Mouse (Mus musculus) ES-E14 (cell line): ENCODE measurements around the gene Gramd1c. TPM values are rescaled to one million over a fixed set of nuclear protein-coding genes. Genes with fewer than 3 reads are reported as not detected.

Source experiments
- DNase-seq: peaks from one replicate; pipeline ENCODE4 v3.0.0-alpha.2; 2013; ENCODE audit warnings: low read depth, low spot score
- H3K27ac ChIP-seq: 2 replicates; pipeline ENCODE4 v1.5.1; 2012; ENCODE audit warnings: low read depth, mild to moderate bottlenecking, low read length, moderate library complexity, mixed read lengths; ENCODE audit not compliant: poor library complexity, insufficient read depth, severe bottlenecking
- H3K36me3 ChIP-seq: 2 replicates; pipeline ENCODE4 v1.6.1; 2012; ENCODE audit warnings: mild to moderate bottlenecking, low read length, moderate library complexity, mixed read lengths; ENCODE audit not compliant: control insufficient read depth, poor library complexity, insufficient read depth, severe bottlenecking
- H3K4me1 ChIP-seq, 2 experiments: fragments of 150-350 bp in 1 of 2; sonication (generic) in 1 of 2; 2 replicates each; pipeline ENCODE4 v1.6.1; 2012; ENCODE audit warnings: low read length in 2 of 2, mild to moderate bottlenecking in 1 of 2, mixed read lengths in 1 of 2; ENCODE audit not compliant: control insufficient read depth in 2 of 2, insufficient read depth in 2 of 2, poor library complexity in 1 of 2
- H3K4me3 ChIP-seq, 2 experiments: fragments of 150-350 bp in 1 of 2; sonication (generic) in 1 of 2; 2 replicates each; pipeline ENCODE4 v1.5.1; 2012; ENCODE audit warnings: low read length in 2 of 2, low read depth in 1 of 2, mild to moderate bottlenecking in 1 of 2, mixed read lengths in 1 of 2; ENCODE audit not compliant: insufficient read depth in 1 of 2, poor library complexity in 1 of 2, severe bottlenecking in 1 of 2
- H3K9ac ChIP-seq: 2 replicates; pipeline ENCODE4 v1.6.1; 2012; ENCODE audit warnings: low read depth, mild to moderate bottlenecking, low read length, mixed read lengths; ENCODE audit not compliant: poor library complexity, insufficient read depth, severe bottlenecking
- H3K9me3 ChIP-seq: fragments of 150-350 bp; sonication (generic); 2 replicates; pipeline ENCODE4 v1.6.1; 2012; ENCODE audit warnings: low read depth, mild to moderate bottlenecking, low read length; ENCODE audit not compliant: control insufficient read depth, insufficient read depth
- CHD2 ChIP-seq: IDR thresholded peaks from 2 replicates; pipeline ENCODE4 v1.6.1; 2014; ENCODE audit warnings: mild to moderate bottlenecking, low read depth, low read length, inconsistent platforms
- HCFC1 ChIP-seq: IDR thresholded peaks from 2 replicates; pipeline ENCODE4 v1.6.1; 2012; ENCODE audit warnings: low read length, inconsistent platforms, borderline replicate concordance; ENCODE audit not compliant: insufficient read depth
- MAFK ChIP-seq: IDR thresholded peaks from 2 replicates; pipeline ENCODE4 v1.6.1; 2014; ENCODE audit warnings: mild to moderate bottlenecking, low read depth, low read length, inconsistent platforms; ENCODE audit not compliant: insufficient read depth
- ZC3H11A ChIP-seq: IDR thresholded peaks from 2 replicates; pipeline ENCODE4 v1.6.1; 2012; ENCODE audit warnings: low read depth, mild to moderate bottlenecking, inconsistent platforms, low read length, borderline replicate concordance
- ZNF384 ChIP-seq: IDR thresholded peaks from 2 replicates; pipeline ENCODE4 v1.6.1; 2012; ENCODE audit warnings: low read depth, low read length, inconsistent platforms
- in situ Hi-C, 2 experiments: fragments of 600-800 bp; cut with MboI; formaldehyde crosslinking; loops; one replicate each; pipeline ENCODE4 v1.15.1; 2025; ENCODE audit warnings: low sequenced_read_pairs in 2 of 2, inconsistent platforms in 1 of 2; ENCODE audit not compliant: unreplicated experiment in 2 of 2
- total RNA-seq: library from RNA; depleted of rRNA; stranded (reverse); fragments of 300-350 nt; gene quantifications from 2 replicates; pipeline ENCODE4 v1.2.3, GENCODE M21; 2012

Gene Gramd1c
- total RNA-seq, 1 experiment, result 0.94 TPM

- Histone ChIP-seq H3K27ac (no peak overlapping the region), H3K4me3 (no peak overlapping the region), H3K9ac (no peak overlapping the region), H3K4me1 (no peaks in the 10 kb centered on the region), H3K36me3 (peaks cover 8% of the 10 kb centered on the region; the same call in 1 of the 2 replicates), H3K9me3 (no peaks in the 10 kb centered on the region)
- in situ Hi-C loops, result no loop called here
- no peak for DNase-seq
- TF ChIP-seq CHD2 (no peak), ZC3H11A (no peak), HCFC1 (no peak), MAFK (no peak), ZNF384 (no peak)
Measured at GRCm38 (mm10) chr16:43951591-43951990, 111.6 kb downstream of the Gramd1c start.

DNA sequence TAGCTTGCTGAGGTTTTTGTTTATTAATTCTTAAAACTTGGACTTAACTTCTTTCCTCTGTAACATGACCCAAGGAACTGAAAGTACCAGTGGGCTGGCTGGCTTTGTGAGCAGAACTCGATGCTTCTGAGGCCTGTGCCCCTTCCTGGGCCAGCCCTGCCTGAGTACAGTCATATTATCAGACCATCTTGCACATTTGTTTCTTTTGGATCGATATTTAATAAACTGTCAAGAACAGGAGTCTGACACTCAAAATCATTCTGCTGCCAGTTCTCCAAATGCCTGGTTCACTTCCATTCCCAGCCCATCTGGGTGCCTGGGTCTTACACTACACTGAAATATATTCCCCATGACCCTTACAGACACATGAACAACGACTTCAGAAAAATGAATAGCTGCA lies 117.3 kb downstream of the Gramd1c start:
- Histone ChIP-seq H3K36me3 (no peaks in the 10 kb centered on the region), H3K27ac (no peak overlapping the region), H3K9me3 (no peaks in the 10 kb centered on the region), H3K4me1 (no peaks in the 10 kb centered on the region), H3K9ac (no peak overlapping the region), H3K4me3 (no peak overlapping the region)
- TF ChIP-seq MAFK (no peak), CHD2 (no peak), ZNF384 (no peak), ZC3H11A (no peak), HCFC1 (no peak)
- no peak for DNase-seq
- in situ Hi-C loops, result no loop called here

DNA sequence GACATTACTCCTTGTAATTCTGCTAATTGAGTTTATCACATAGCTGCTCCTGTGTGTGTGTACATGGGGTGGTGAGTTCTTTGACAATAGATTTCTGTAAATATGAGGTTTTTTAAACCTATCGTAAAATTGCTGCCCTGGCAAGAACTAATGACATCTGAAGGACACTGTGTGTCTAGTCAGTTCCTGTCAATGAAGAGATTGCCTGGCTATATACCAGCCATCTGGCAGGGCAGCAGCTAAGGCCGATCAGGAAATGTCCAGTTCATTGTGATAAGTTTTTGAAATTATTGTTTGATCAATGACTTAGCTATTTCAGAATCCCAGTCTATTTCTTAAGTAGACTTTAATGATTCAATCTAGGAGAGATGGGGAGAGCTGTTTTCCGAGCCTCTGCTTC lies 117.8 kb downstream of the Gramd1c start:
- no peak for TF ChIP-seq ZC3H11A
- no peak for TF ChIP-seq MAFK
- no peak for TF ChIP-seq ZNF384
- TF ChIP-seq HCFC1, result no peak
- no peak for TF ChIP-seq CHD2
- Histone ChIP-seq H3K36me3 (no peaks in the 10 kb centered on the region), H3K27ac (no peak overlapping the region), H3K9ac (no peak overlapping the region), H3K4me1 (no peaks in the 10 kb centered on the region), H3K9me3 (no peaks in the 10 kb centered on the region), H3K4me3 (no peak overlapping the region)
- in situ Hi-C loops, result no loop called here
- no peak for DNase-seq

DNA sequence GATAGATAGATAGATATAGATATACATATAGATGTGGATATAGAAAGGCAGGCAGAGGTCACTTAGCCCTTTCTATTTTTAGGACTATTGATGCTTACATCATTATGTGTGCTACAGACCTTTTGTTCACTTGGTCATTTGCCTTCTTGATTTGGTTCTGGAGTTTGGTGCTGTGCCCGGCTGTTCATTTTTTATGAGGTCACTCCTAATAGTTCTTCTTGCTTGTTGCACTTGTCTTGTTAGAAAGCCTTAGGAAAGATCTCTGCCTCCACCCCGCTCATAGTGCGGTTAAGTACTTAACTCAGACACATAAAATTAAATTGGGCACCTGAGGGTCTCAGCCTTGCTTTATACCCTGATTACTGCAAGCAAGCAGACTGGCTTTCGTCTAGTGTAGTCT lies 122.3 kb downstream of the Gramd1c start:
- Histone ChIP-seq H3K4me1 (no peaks in the 10 kb centered on the region), H3K4me3 (no peak overlapping the region), H3K27ac (no peak overlapping the region), H3K9ac (no peak overlapping the region), H3K36me3 (peaks cover 2% of the 10 kb centered on the region; the same call in 1 of the 2 replicates), H3K9me3 (no peaks in the 10 kb centered on the region)
- no peak for DNase-seq
- in situ Hi-C loops, result no loop called here
- TF ChIP-seq ZC3H11A, result no peak
- TF ChIP-seq CHD2, result no peak
- TF ChIP-seq HCFC1, result no peak
- TF ChIP-seq ZNF384, result no peak
- no peak for TF ChIP-seq MAFK

GRCm38 (mm10) chr16:43935892-43936291 lies 127.3 kb downstream of the Gramd1c start:
- Histone ChIP-seq H3K9ac (no peak overlapping the region), H3K4me3 (no peak overlapping the region), H3K4me1 (no peaks in the 10 kb centered on the region), H3K9me3 (no peaks in the 10 kb centered on the region), H3K27ac (no peak overlapping the region), H3K36me3 (peaks cover 2% of the 10 kb centered on the region; the same call in 1 of the 2 replicates)
- in situ Hi-C loops, result no loop called here
- no peak for DNase-seq
- no peak for TF ChIP-seq ZNF384
- TF ChIP-seq MAFK, result no peak
- TF ChIP-seq CHD2, result no peak
- TF ChIP-seq HCFC1, result no peak
- no peak for TF ChIP-seq ZC3H11A
